Mouse (Mus musculus): ENCODE results near the gene Sh2b2.
"Not testable (repeated sequence)": the region's sequence is repeated elsewhere in the genome, so short reads cannot be mapped to it uniquely, and the experiment has no call there.

Sh2b2 gene

DNA sequence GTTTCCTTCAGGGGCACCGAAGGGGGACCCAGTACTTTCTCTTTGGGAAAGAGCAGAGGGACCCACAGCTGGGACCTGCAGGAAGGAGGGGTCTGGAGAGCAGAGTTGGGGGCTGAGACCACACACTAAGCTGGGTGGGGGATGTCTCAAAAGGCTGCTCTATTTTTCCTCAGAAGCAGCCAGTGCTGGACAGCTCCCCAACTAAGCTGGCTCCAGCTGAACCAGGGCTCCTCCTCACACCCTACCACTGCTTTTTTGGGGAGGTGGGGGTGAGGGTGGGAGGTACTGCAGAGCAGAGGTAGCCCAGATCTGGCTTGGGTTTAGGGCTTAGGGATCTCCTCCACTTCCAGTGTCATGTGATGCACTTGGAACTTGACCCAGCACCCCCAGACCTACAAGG, 6.0 kb downstream of the Sh2b2 start:
- DNase-seq (ENCODE audit: low spot score) = no peak

DNA sequence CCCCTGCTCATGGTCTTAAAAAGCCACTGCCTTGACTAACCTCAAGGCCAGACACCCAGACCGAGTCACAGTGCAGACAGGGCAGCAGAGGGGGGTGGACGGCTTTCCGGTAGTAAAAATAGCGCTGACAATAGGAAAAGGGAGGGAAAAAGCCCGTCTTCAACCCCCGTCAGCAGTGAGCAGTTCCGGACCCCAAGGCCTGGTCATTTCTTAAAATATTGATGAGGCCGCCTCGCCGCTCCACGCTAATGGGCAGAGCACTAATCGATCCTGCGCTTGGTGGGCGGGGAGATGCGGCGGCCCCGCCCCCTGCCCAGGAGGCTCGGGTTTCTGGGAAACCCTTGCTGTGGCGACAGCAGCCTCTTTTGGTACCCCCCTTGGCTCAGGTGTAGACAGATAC, 8.7 kb downstream of the Sh2b2 start:
- no peak for DNase-seq (ENCODE audit: low spot score)

DNA sequence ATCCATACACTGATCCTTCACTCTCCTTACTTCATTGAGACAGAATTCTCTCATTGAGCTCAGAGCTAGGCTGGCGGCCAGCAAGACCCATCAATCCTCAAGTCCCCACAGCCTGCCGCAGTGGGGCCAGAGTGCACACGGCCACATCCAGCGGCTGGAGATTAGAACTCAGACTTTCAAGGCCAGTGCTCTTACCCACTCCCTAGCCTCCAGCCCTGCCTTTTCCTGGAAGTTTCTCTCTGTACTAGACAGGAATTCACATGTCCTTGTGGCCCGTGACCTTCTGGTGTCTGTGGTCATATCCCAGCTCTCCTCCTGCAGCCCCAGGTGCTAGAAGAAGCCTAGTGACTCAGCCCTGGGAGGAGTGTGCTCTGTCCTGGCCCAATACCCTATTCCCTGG, 9.7 kb downstream of the Sh2b2 start:
- DNase-seq (ENCODE audit: low spot score) = peak; percentile 43

GRCm38 (mm10) chr5:136230348-136231035, 15.9 kb downstream of the Sh2b2 start:
- no peak for DNase-seq (ENCODE audit: low spot score)

DNA sequence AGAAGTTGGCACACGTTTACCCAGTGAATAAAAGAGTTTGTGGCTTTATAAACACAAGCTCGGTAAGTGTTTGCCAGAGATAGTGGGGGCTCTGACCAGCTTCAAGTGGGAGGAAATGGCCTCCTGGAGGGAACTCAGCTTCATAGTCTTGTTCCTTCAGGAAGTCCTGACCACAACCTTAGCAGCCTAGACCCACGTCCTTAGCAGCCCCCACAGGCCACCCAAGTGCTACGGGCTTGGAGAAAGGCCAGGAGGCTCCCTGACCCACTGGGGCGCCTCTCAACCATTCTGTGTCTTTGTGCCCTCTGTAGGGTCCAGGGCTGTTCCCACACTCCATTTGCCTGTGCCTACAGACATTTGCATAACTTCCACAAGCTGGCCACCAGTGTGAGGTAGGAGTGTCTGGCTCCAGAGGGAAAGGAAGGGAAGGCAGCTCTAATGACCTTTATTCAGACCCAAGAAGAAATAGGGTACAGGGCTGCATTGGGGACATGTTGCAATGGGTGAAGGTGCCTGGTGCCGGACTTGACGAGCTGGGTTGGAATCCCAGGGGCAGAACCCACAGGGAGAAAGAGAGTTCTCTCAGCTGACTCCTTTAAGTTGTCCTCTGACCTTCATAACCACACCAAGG, 20.0 kb downstream of the Sh2b2 start:
- DNase-seq (ENCODE audit: low spot score) = no peak

GRCm38 (mm10) chr5:136218585-136218984, 27.8 kb downstream of the Sh2b2 start:
- no peak for DNase-seq (ENCODE audit: low spot score)

GRCm38 (mm10) chr5:136217932-136218381, 28.4 kb downstream of the Sh2b2 start:
- DNase-seq (ENCODE audit: low spot score) = no peak

- no peak for DNase-seq (ENCODE audit: low spot score)
Measured at GRCm38 (mm10) chr5:136217004-136217665, 29.2 kb downstream of the Sh2b2 start.

DNA sequence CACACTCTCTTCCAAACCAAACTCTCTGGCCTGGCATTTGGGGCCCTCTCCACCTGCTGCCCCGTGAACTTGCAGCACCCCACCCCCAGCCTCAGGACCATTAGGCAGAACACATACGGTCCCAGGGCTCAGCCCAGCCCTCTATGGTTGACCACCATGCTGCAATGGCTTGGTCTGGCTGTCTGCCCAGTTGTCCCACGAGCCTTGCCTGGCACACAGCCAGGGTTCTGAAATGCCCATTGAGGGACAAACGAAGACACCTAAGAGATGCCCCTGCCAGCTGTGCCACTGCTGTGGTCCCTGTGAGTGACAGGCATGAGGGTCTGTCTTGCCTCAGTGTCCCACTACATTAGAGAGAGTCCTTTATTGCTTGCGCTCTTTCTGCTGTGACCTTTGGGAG, 30.4 kb downstream of the Sh2b2 start:
- DNase-seq (ENCODE audit: low spot score) = no peak

DNA sequence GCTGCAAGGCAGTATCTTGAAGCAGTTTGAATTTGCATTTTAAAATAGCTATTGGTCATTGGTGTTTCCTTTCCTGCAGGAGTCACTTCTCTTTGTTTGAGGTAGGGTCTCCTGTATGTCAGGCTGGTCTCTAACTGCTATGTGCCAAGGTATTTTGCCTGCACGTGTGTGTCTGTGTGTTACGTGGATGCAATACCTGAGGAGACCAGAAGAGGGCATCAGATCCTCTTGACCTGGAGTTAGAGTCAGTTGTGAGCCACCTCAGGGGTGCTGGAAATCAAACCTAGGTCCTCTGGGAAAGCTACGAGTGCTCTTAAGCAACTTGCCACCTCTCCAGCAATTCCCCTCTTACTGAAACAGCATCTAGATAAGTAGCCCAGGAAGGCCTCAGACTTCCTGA, 31.1 kb downstream of the Sh2b2 start:
- peak; percentile 45 for DNase-seq (ENCODE audit: low spot score)

GRCm38 (mm10) chr5:136213716-136214115, 32.6 kb downstream of the Sh2b2 start:
- DNase-seq (ENCODE audit: low spot score) = no peak

- no peak for DNase-seq (ENCODE audit: low spot score)
Measured at GRCm38 (mm10) chr5:136212716-136213115, 33.6 kb downstream of the Sh2b2 start.

GRCm38 (mm10) chr5:136211341-136212102, 34.8 kb downstream of the Sh2b2 start:
- not testable (repeated sequence) for DNase-seq (ENCODE audit: low spot score)

GRCm38 (mm10) chr5:136210549-136210948, 35.8 kb downstream of the Sh2b2 start:
- DNase-seq (ENCODE audit: low spot score) = no peak

DNA sequence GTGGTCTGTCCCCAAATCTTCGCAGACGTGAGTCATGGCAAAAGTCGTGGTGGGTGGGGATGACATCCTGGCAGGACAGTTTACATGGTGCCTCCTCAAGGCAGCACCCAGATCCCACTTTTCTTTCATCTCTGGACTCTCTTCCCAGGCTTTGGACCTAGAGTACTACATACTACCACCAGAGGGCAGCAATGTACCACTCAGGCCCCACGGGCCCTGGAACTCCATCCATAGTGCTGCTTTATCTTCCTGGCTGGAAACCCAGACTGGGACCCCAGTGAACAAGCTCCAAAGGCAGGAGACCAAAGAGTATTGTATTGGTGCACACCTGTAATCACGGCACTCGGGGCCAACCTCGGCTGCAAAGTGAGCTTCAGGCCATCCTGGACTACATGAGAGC, 44.5 kb downstream of the Sh2b2 start:
- DNase-seq (ENCODE audit: low spot score) = no peak

- DNase-seq (ENCODE audit: low spot score) = no peak
Measured at GRCm38 (mm10) chr5:136199526-136199925, 46.8 kb downstream of the Sh2b2 start.

DNA sequence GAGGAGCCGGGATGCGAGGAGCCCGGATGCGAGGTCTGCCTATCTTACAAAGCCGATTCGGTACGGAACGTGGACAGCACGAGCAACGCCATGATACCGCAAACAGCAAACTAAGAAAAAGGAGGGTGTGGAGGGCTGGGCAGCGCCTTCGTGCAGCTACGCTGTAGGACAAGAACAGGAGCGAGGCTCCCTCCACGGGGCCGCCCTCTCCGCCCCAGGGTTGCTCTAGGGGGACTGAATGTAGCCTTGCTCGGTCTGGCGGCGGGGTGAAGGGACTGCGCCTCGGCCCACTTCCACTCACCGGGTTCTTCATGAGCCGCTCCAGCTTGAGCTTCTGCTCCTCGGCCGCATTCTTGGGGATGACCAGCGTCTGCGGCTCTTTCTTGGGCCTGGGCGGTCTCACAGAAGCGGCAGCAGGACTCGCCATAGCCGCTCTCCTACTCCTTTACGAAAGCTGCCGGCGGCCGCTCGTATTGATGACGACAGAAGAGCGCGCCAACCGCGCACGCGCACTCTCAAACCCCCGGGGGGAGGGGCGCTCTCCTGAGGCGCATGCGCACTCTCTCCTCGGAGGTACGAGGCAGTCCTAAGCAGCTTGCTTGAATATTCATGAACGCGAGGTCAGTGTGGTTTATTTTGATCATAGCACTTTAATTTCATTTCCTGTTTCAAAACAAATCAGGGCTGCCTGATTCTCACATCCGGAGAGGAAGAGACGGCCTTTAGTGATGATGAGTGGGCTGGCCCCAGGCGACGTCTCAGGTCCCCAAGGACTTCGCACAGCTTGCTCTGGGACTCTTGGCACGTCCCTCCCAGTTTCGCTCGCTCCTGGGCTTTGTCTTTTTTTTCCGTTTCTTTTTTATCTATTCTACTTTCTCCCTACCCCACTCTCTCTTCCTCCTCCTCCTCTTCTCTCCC, 47.6 kb downstream of the Sh2b2 start, which contains the start of gene Prkrip1:
TSS of gene Prkrip1 (minus strand) at position 490 of the 918 bp plus-strand sequence.
- peak; percentile 92 for DNase-seq (ENCODE audit: low spot score)

DNA sequence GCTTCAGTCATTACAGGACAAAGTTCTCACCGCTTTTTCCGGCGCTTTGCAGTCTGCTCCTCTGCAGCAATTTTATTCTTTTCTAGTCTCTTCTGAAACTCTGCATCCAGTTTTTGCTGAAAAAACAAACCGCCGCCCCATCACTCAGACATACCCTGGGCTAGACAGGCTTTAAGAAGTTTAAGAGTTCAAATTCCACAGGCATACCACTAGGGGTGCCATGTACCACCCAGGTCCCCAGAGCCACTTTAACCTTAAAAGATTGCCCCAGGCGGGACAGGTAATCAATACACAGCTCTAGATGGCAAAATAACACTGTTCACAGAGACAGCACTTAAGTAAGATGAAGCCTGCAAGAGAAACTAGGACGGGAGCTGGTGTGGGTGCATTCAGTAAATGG, 54.5 kb downstream of the Sh2b2 start:
- DNase-seq (ENCODE audit: low spot score) = no peak

GRCm38 (mm10) chr5:136186723-136187122, 59.6 kb downstream of the Sh2b2 start:
- DNase-seq (ENCODE audit: low spot score) = no peak

GRCm38 (mm10) chr5:136183766-136184165, 62.6 kb downstream of the Sh2b2 start:
- no peak for DNase-seq (ENCODE audit: low spot score)

GRCm38 (mm10) chr5:136182830-136183229, 63.5 kb downstream of the Sh2b2 start:
- no peak for DNase-seq (ENCODE audit: low spot score)

Measured in testis, postnatal 14 days (tissue).